20 mouse cellular contexts compared by ENCODE assay signal in genomic region chr2:78694851-78695250, GRCm38 (mm10).
DNase-seq lines count a peak whose midpoint lies in the region; ATAC-seq lines count a peak whose summit lies in the region.
"Had no signal": no experiment of that assay in that cellular context is flagged by ENCODE, and none has a peak within 500 bp of the region (broad histone marks: within the 10 kb centered on the region; RNA-seq: fewer than 3 reads in every experiment).

No protein-coding gene starts in this region.

- no peak overlapping the region for H3K9ac ChIP-seq in hindbrain, embryonic 11.5 days (ENCODE audit: low read depth, low read length)
- H3K9ac ChIP-seq in hindbrain, embryonic 16.5 days (ENCODE audit: low read depth, low read length): no peak overlapping the region
- H3K9ac ChIP-seq in neural tube, embryonic 12.5 days: no peak overlapping the region
- H3K9ac ChIP-seq in neural tube, embryonic 15.5 days (replicated peaks): no peak overlapping the region
- H3K9ac ChIP-seq in forebrain, embryonic 16.5 days (replicated peaks; ENCODE audit: low read depth, low read length): no peak overlapping the region
- H3K9ac ChIP-seq: hindbrain, embryonic 15.5 days; liver, embryonic 14.5 days; lung, embryonic 15.5 days had no signal

- peak; percentile 65 for ATAC-seq in hindbrain, embryonic 11.5 days (ENCODE audit: low FRiP score)
- no peak for ATAC-seq in hindbrain, embryonic 16.5 days
- peak; percentile 53 for ATAC-seq in neural tube, embryonic 12.5 days (ENCODE audit: low FRiP score, low read depth)
- ATAC-seq in neural tube, embryonic 15.5 days (ENCODE audit: low FRiP score): no peak
- peak; percentile 69 for ATAC-seq in forebrain, embryonic 16.5 days
- ATAC-seq: intestine, postnatal 0 days had no signal

- H3K27me3 ChIP-seq in hindbrain, embryonic 11.5 days (ENCODE audit: control insufficient read depth, insufficient read depth, low read length): no peaks in the 10 kb centered on the region
- no peaks in the 10 kb centered on the region for H3K27me3 ChIP-seq in hindbrain, embryonic 16.5 days (replicated peaks; ENCODE audit: control insufficient read depth, insufficient read depth, low read length)
- H3K27me3 ChIP-seq in neural tube, embryonic 12.5 days (replicated peaks): no peaks in the 10 kb centered on the region
- no peaks in the 10 kb centered on the region for H3K27me3 ChIP-seq in neural tube, embryonic 15.5 days (replicated peaks)
- H3K27me3 ChIP-seq in forebrain, embryonic 16.5 days (replicated peaks; ENCODE audit: control insufficient read depth, insufficient read depth, low read length): no peaks in the 10 kb centered on the region
- H3K27me3 ChIP-seq: CH12.LX; hindbrain, embryonic 15.5 days; lung, embryonic 15.5 days had no signal

- H3K4me2 ChIP-seq in hindbrain, embryonic 11.5 days (replicated peaks; ENCODE audit: low read depth, low read length): no peak overlapping the region
- H3K4me2 ChIP-seq in hindbrain, embryonic 16.5 days (ENCODE audit: low read length): no peak overlapping the region
- no peak overlapping the region for H3K4me2 ChIP-seq in neural tube, embryonic 12.5 days (replicated peaks)
- no peak overlapping the region for H3K4me2 ChIP-seq in neural tube, embryonic 15.5 days
- no peak overlapping the region for H3K4me2 ChIP-seq in forebrain, embryonic 16.5 days (ENCODE audit: low read length)
- H3K4me2 ChIP-seq: heart, embryonic 11.5 days; hindbrain, embryonic 15.5 days; lung, embryonic 15.5 days had no signal

- 36% methylated on average over 6 of the region's 6 CpGs for WGBS in hindbrain, embryonic 11.5 days
- 34% methylated on average over 6 of the region's 6 CpGs for WGBS in hindbrain, embryonic 16.5 days
- WGBS in neural tube, embryonic 12.5 days: 49% methylated on average over 6 of the region's 6 CpGs
- 29% methylated on average over 6 of the region's 6 CpGs for WGBS in neural tube, embryonic 15.5 days
- 4% methylated on average over 6 of the region's 6 CpGs for WGBS in forebrain, embryonic 16.5 days

- no peaks in the 10 kb centered on the region for H3K4me1 ChIP-seq in hindbrain, embryonic 11.5 days (replicated peaks; ENCODE audit: control insufficient read depth, insufficient read depth, low read length)
- H3K4me1 ChIP-seq in hindbrain, embryonic 16.5 days (ENCODE audit: control insufficient read depth, insufficient read depth, low read depth, low read length): no peaks in the 10 kb centered on the region
- no peaks in the 10 kb centered on the region for H3K4me1 ChIP-seq in neural tube, embryonic 12.5 days
- H3K4me1 ChIP-seq in neural tube, embryonic 15.5 days: no peaks in the 10 kb centered on the region
- H3K4me1 ChIP-seq in forebrain, embryonic 16.5 days (replicated peaks; ENCODE audit: control insufficient read depth, insufficient read depth, low read length): no peaks in the 10 kb centered on the region
- H3K4me1 ChIP-seq: hindbrain, embryonic 15.5 days; lung, embryonic 15.5 days had no signal

- DNase-seq in hindbrain, embryonic 11.5 days (ENCODE audit: low spot score): peak; percentile 18
- DNase-seq in retina, postnatal 1 day: peak; percentile 63
- DNase-seq in gastrocnemius, postnatal 4 days (ENCODE audit: low spot score in 2 of 2): no peak
- no peak for DNase-seq in right cerebral cortex, adult 18-20 months
- DNase-seq: cerebellum, adult 2 months; cerebellum, postnatal 36 days; heart, postnatal 10 days; layer of hippocampus, postnatal 36 days had no signal

- H3K4me3 ChIP-seq in hindbrain, embryonic 11.5 days (ENCODE audit: low read depth, low read length): no peak overlapping the region
- no peak overlapping the region for H3K4me3 ChIP-seq in hindbrain, embryonic 16.5 days (ENCODE audit: low read length)
- no peak overlapping the region for H3K4me3 ChIP-seq in neural tube, embryonic 12.5 days
- no peak overlapping the region for H3K4me3 ChIP-seq in neural tube, embryonic 15.5 days (replicated peaks)
- H3K4me3 ChIP-seq in forebrain, embryonic 16.5 days (replicated peaks; ENCODE audit: low read length): no peak overlapping the region
- H3K4me3 ChIP-seq: hindbrain, embryonic 15.5 days; layer of hippocampus, adult 2 months; lung, embryonic 15.5 days had no signal

- no peaks in the 10 kb centered on the region for H3K36me3 ChIP-seq in hindbrain, embryonic 11.5 days (ENCODE audit: control insufficient read depth, insufficient read depth, low read length)
- no peaks in the 10 kb centered on the region for H3K36me3 ChIP-seq in hindbrain, embryonic 16.5 days (ENCODE audit: control insufficient read depth, insufficient read depth, low read length)
- H3K36me3 ChIP-seq in neural tube, embryonic 12.5 days: no peaks in the 10 kb centered on the region
- H3K36me3 ChIP-seq in neural tube, embryonic 15.5 days: no peaks in the 10 kb centered on the region
- no peaks in the 10 kb centered on the region for H3K36me3 ChIP-seq in forebrain, embryonic 16.5 days (ENCODE audit: control insufficient read depth, insufficient read depth)
- H3K36me3 ChIP-seq: hindbrain, embryonic 15.5 days; lung, embryonic 15.5 days had no signal

- no peak overlapping the region for H3K27ac ChIP-seq in hindbrain, embryonic 11.5 days (ENCODE audit: low read depth, low read length)
- no peak overlapping the region for H3K27ac ChIP-seq in hindbrain, embryonic 16.5 days (ENCODE audit: low read depth, low read length)
- no peak overlapping the region for H3K27ac ChIP-seq in neural tube, embryonic 12.5 days
- H3K27ac ChIP-seq in neural tube, embryonic 15.5 days (replicated peaks): no peak overlapping the region
- no peak overlapping the region for H3K27ac ChIP-seq in forebrain, embryonic 16.5 days (ENCODE audit: low read length)
- H3K27ac ChIP-seq: hindbrain, embryonic 15.5 days; layer of hippocampus, adult 2 months; liver, embryonic 14.5 days; lung, embryonic 15.5 days; macrophage had no signal

- no peaks in the 10 kb centered on the region for H3K9me3 ChIP-seq in hindbrain, embryonic 11.5 days (ENCODE audit: control insufficient read depth, low read length)
- H3K9me3 ChIP-seq in hindbrain, embryonic 16.5 days (ENCODE audit: control insufficient read depth, low read length): no peaks in the 10 kb centered on the region
- H3K9me3 ChIP-seq in neural tube, embryonic 12.5 days: no peaks in the 10 kb centered on the region
- H3K9me3 ChIP-seq in neural tube, embryonic 15.5 days (replicated peaks): no peaks in the 10 kb centered on the region
- H3K9me3 ChIP-seq in forebrain, embryonic 16.5 days (ENCODE audit: control insufficient read depth, low read length): no peaks in the 10 kb centered on the region
- H3K9me3 ChIP-seq: hindbrain, embryonic 15.5 days; lung, embryonic 15.5 days had no signal

Comparison
In these comparisons a context has a peak if more than half of its experiments do, and no peak if none do; other contexts are left out.
1. ATAC-seq: peak in hindbrain, embryonic 11.5 days (single experiment), neural tube, embryonic 12.5 days (single experiment) and forebrain, embryonic 16.5 days (single experiment); none in hindbrain, embryonic 16.5 days (single experiment) and neural tube, embryonic 15.5 days (single experiment).
2. DNase-seq: peak in hindbrain, embryonic 11.5 days (single experiment) and retina, postnatal 1 day (single experiment); none in gastrocnemius, postnatal 4 days (0 of 2) and right cerebral cortex, adult 18-20 months (single experiment).